Mouse (Mus musculus): Measurements from ENCODE around the gene Ush1g.

Gene Ush1g

GRCm38 (mm10) chr11:115321906-115322693 lies at the start of gene Ush1g:
TSS of gene Ush1g (minus strand) at chr11:115322041.
- DNase-seq (ENCODE audit: low spot score in 2 of 2), result no peak

GRCm38 (mm10) chr11:115371354-115371753 lies 49.5 kb upstream of the Ush1g start:
- no peak for DNase-seq (ENCODE audit: low spot score in 2 of 2)

- no peak for DNase-seq (ENCODE audit: low spot score in 2 of 2)
These were observed 48.5 kb upstream of the Ush1g start for GRCm38 (mm10) chr11:115370368-115370767.

- peak; percentile 66 to 74 for DNase-seq (ENCODE audit: low spot score in 2 of 2)
These were observed 45.6 kb upstream of the Ush1g start, which contains the start of gene Hid1 for GRCm38 (mm10) chr11:115367395-115367944. TSS of gene Hid1 (minus strand) at chr11:115367756.

GRCm38 (mm10) chr11:115366706-115367394 lies 45.0 kb upstream of the Ush1g start:
- no peak for DNase-seq (ENCODE audit: low spot score in 2 of 2)

- no peak for DNase-seq (ENCODE audit: low spot score in 2 of 2)
These were observed 44.3 kb upstream of the Ush1g start for GRCm38 (mm10) chr11:115366039-115366705.

GRCm38 (mm10) chr11:115364136-115364535 lies 42.3 kb upstream of the Ush1g start:
- no peak for DNase-seq (ENCODE audit: low spot score in 2 of 2)

GRCm38 (mm10) chr11:115359726-115360125 lies 37.9 kb upstream of the Ush1g start:
- DNase-seq (ENCODE audit: low spot score in 2 of 2), result no peak

GRCm38 (mm10) chr11:115359293-115359692 lies 37.5 kb upstream of the Ush1g start:
- no peak for DNase-seq (ENCODE audit: low spot score in 2 of 2)

- DNase-seq (ENCODE audit: low spot score in 2 of 2), result peak in 1 of 2 experiments; percentile 75
These were observed 36.6 kb upstream of the Ush1g start for GRCm38 (mm10) chr11:115358468-115358867.

GRCm38 (mm10) chr11:115354183-115354582 lies 32.3 kb upstream of the Ush1g start:
- DNase-seq (ENCODE audit: low spot score in 2 of 2), result no peak

GRCm38 (mm10) chr11:115353375-115353774 lies 31.5 kb upstream of the Ush1g start:
- no peak for DNase-seq (ENCODE audit: low spot score in 2 of 2)

GRCm38 (mm10) chr11:115349976-115350375 lies 28.1 kb upstream of the Ush1g start:
- DNase-seq (ENCODE audit: low spot score in 2 of 2), result no peak

GRCm38 (mm10) chr11:115348681-115349248 lies 26.9 kb upstream of the Ush1g start:
- no peak for DNase-seq (ENCODE audit: low spot score in 2 of 2)

GRCm38 (mm10) chr11:115345515-115345914 lies 23.7 kb upstream of the Ush1g start:
- no peak for DNase-seq (ENCODE audit: low spot score in 2 of 2)

GRCm38 (mm10) chr11:115344967-115345366 lies 23.1 kb upstream of the Ush1g start:
- DNase-seq (ENCODE audit: low spot score in 2 of 2), result no peak

GRCm38 (mm10) chr11:115341866-115342265 lies 20.0 kb upstream of the Ush1g start:
- DNase-seq (ENCODE audit: low spot score in 2 of 2), result no peak

- no peak for DNase-seq (ENCODE audit: low spot score in 2 of 2)
These were observed 19.4 kb upstream of the Ush1g start for GRCm38 (mm10) chr11:115341246-115341645.

- no peak for DNase-seq (ENCODE audit: low spot score in 2 of 2)
These were observed 16.0 kb upstream of the Ush1g start for GRCm38 (mm10) chr11:115337826-115338225.

- no peak for DNase-seq (ENCODE audit: low spot score in 2 of 2)
These were observed 15.5 kb upstream of the Ush1g start for GRCm38 (mm10) chr11:115337350-115337749.

- DNase-seq (ENCODE audit: low spot score in 2 of 2), result no peak
These were observed 14.3 kb upstream of the Ush1g start for GRCm38 (mm10) chr11:115336115-115336514.

- DNase-seq (ENCODE audit: low spot score in 2 of 2), result peak in 1 of 2 experiments; percentile 69
These were observed 13.4 kb upstream of the Ush1g start for GRCm38 (mm10) chr11:115335223-115335622.
